Comparison of ENCODE assay signal across 10 mouse cellular contexts in genomic region chr4:47881560-47881959, GRCm38 (mm10).
DNase-seq lines count a peak whose midpoint lies in the region; ATAC-seq lines count a peak whose summit lies in the region.
"Had no signal": no experiment of that assay in that cellular context is flagged by ENCODE, and none has a peak within 500 bp of the region (broad histone marks: within the 10 kb centered on the region; RNA-seq: fewer than 3 reads in every experiment).

No protein-coding gene starts in this region.

- peak overlapping the region; percentile 39; the same call in 1 of the 2 replicates for H3K27ac ChIP-seq in midbrain, embryonic 15.5 days
- no peak overlapping the region for H3K27ac ChIP-seq in midbrain, embryonic 10.5 days (replicated peaks)
- H3K27ac ChIP-seq: midbrain, embryonic 12.5 days had no signal

- no peaks in the 10 kb centered on the region for H3K4me1 ChIP-seq in midbrain, embryonic 15.5 days
- peaks cover 2% of the 10 kb centered on the region; the same call in 1 of the 2 replicates for H3K4me1 ChIP-seq in midbrain, embryonic 10.5 days
- H3K4me1 ChIP-seq: midbrain, embryonic 12.5 days had no signal

- no peak overlapping the region for H3K9ac ChIP-seq in midbrain, embryonic 15.5 days
- H3K9ac ChIP-seq: liver, postnatal 0 days; midbrain, embryonic 12.5 days had no signal

- no peaks in the 10 kb centered on the region for H3K27me3 ChIP-seq in midbrain, embryonic 15.5 days (replicated peaks)
- H3K27me3 ChIP-seq in midbrain, embryonic 10.5 days (ENCODE audit: low read depth, poor library complexity, severe bottlenecking), result no peaks in the 10 kb centered on the region
- H3K27me3 ChIP-seq: midbrain, embryonic 12.5 days had no signal

- WGBS in midbrain, embryonic 15.5 days, result 59% methylated on average over 9 of the region's 9 CpGs
- 86% methylated on average over 9 of the region's 9 CpGs for WGBS in midbrain, embryonic 10.5 days

- no peak for ATAC-seq in midbrain, embryonic 15.5 days (replicated peaks)
- no peak for ATAC-seq in granulocyte monocyte progenitor cell, adult 5-6 weeks (replicated peaks; ENCODE audit: poor library complexity, severe bottlenecking)
- ATAC-seq: liver, postnatal 0 days had no signal

- H3K36me3 ChIP-seq in midbrain, embryonic 15.5 days (replicated peaks), result no peaks in the 10 kb centered on the region
- H3K36me3 ChIP-seq in midbrain, embryonic 10.5 days, result no peaks in the 10 kb centered on the region
- H3K36me3 ChIP-seq: midbrain, embryonic 12.5 days had no signal

- DNase-seq in midbrain, embryonic 10.5 days (ENCODE audit: low spot score), result no peak
- peak; percentile 23 for DNase-seq in cerebellum, postnatal 10 days
- peak; percentile 84 for DNase-seq in layer of hippocampus, adult 9-11 months
- DNase-seq in right cerebral cortex, postnatal 25 days, result peak; percentile 55
- DNase-seq in gastrocnemius, postnatal 4 days (ENCODE audit: low spot score in 2 of 2), result no peak
- DNase-seq: kidney, postnatal 36 days; liver, postnatal 0 days had no signal

- no peak overlapping the region for H3K4me3 ChIP-seq in midbrain, embryonic 15.5 days
- no peak overlapping the region for H3K4me3 ChIP-seq in midbrain, embryonic 10.5 days
- H3K4me3 ChIP-seq: midbrain, embryonic 12.5 days had no signal

- no peaks in the 10 kb centered on the region for H3K9me3 ChIP-seq in midbrain, embryonic 15.5 days
- H3K9me3 ChIP-seq in midbrain, embryonic 10.5 days (replicated peaks), result no peaks in the 10 kb centered on the region
- H3K9me3 ChIP-seq: midbrain, embryonic 12.5 days had no signal

- H3K4me2 ChIP-seq in midbrain, embryonic 15.5 days, result no peak overlapping the region
- H3K4me2 ChIP-seq: midbrain, embryonic 12.5 days had no signal

Comparison
In these comparisons a context has a peak if more than half of its experiments do, and no peak if none do; other contexts are left out.
1. DNase-seq: peak in cerebellum, postnatal 10 days (2 of 2), layer of hippocampus, adult 9-11 months (single experiment) and right cerebral cortex, postnatal 25 days (single experiment); none in midbrain, embryonic 10.5 days (single experiment) and gastrocnemius, postnatal 4 days (0 of 2).